Mouse (Mus musculus) forebrain, embryonic 11.5 days (tissue): ENCODE data around the gene Rhd. TPM values are rescaled to one million over a fixed set of nuclear protein-coding genes. Genes with fewer than 3 reads are reported as not detected.

ENCODE experiments used
- ATAC-seq: fragments of 200-750 bp; cut with Nextera tagmentation; replicated peaks from 2 replicates; pipeline ENCODE4 v1.8.0; 2017; ENCODE audit warnings: moderate TSS enrichment; ENCODE audit not compliant: low FRiP score
- DNase-seq: peaks from one replicate; pipeline ENCODE4 v3.0.0-alpha.2; 2017; ENCODE audit warnings: low spot score
- H3K27ac ChIP-seq: fragments of 300-500 bp; sonication (generic); 2 replicates; pipeline ENCODE4 v1.5.1; 2014; ENCODE audit warnings: low read depth, low read length
- H3K27me3 ChIP-seq: fragments of 300-500 bp; sonication (generic); 2 replicates; pipeline ENCODE4 v1.6.1; 2014; ENCODE audit warnings: mild to moderate bottlenecking, low read length, mixed read lengths; ENCODE audit not compliant: control insufficient read depth, insufficient read depth
- H3K36me3 ChIP-seq: fragments of 300-500 bp; sonication (generic); 2 replicates; pipeline ENCODE4 v1.6.1; 2014; ENCODE audit warnings: mild to moderate bottlenecking, low read length, moderate library complexity, mixed read lengths; ENCODE audit not compliant: control insufficient read depth, insufficient read depth
- H3K4me1 ChIP-seq: fragments of 300-500 bp; sonication (generic); replicated peaks from 2 replicates; pipeline ENCODE4 v1.6.1; 2014; ENCODE audit warnings: low read length, mixed read lengths; ENCODE audit not compliant: control insufficient read depth, insufficient read depth
- H3K4me2 ChIP-seq: fragments of 300-500 bp; sonication (generic); 2 replicates; pipeline ENCODE4 v1.6.1; 2014; ENCODE audit warnings: low read depth, mild to moderate bottlenecking, low read length, moderate library complexity, mixed read lengths; ENCODE audit not compliant: severe bottlenecking
- H3K4me3 ChIP-seq: fragments of 300-500 bp; sonication (generic); 2 replicates; pipeline ENCODE4 v1.5.1; 2014; ENCODE audit warnings: low read depth, low read length
- H3K9ac ChIP-seq: fragments of 300-500 bp; sonication (generic); 2 replicates; pipeline ENCODE4 v1.6.1; 2014; ENCODE audit warnings: low read length
- H3K9me3 ChIP-seq: fragments of 300-500 bp; sonication (generic); 2 replicates; pipeline ENCODE4 v1.6.1; 2016; ENCODE audit warnings: low read length, mixed read lengths; ENCODE audit not compliant: control insufficient read depth
- WGBS: fragments of 180-500 bp; shearing (Covaris S2); extraction: QIAGEN DNeasy Blood & Tissue Kit; methylation state at CpG from one replicate; pipeline ENCODE4 v1.1.7; 2014; 5-methylcytosine and 5-hydroxymethylcytosine counted together
- polyA plus RNA-seq: library from polyadenylated mRNA; unstranded; fragments of >200 nt; fragmentation: Nextera tagmentation; extraction: Ambion mirVana; gene quantifications from 2 replicates; pipeline ENCODE4 v1.2.1, GENCODE M21; 2014

The Rhd gene
- polyA plus RNA-seq, 1 experiment from 2014 or later = 15.9 TPM

DNA sequence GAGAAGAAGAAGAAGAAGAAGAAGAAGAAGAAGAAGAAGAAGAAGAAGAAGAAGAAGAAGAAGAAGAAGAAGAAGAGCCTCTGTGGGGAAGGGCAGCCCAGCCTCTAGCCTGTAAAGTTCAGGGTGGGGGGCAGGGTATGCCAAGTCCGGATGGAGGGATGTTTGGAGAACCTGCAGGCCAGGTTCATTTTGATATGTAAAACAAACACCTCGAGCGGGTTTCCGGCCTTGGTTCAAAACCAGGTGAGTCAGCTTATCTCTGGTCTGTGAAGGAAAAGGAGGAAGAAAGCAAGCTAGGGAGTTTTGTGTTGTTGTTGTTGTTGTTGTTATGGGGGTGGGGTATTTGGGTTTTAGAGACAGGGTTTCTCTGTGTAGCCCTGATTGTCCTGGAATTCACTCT lies 7.1 kb downstream of the Rhd start:
- H3K4me2 ChIP-seq = no peak overlapping the region
- H3K9ac ChIP-seq = no peak overlapping the region
- H3K36me3 ChIP-seq = no peaks in the 10 kb centered on the region
- H3K27me3 ChIP-seq = peaks cover 13% of the 10 kb centered on the region
- H3K27ac ChIP-seq = no peak overlapping the region
- 52% methylated on average over 4 of the region's 4 CpGs for WGBS
- no peaks in the 10 kb centered on the region for H3K9me3 ChIP-seq
- no peak overlapping the region for H3K4me3 ChIP-seq
- DNase-seq (no peak), ATAC-seq (no peak)
- no peaks in the 10 kb centered on the region for H3K4me1 ChIP-seq

DNA sequence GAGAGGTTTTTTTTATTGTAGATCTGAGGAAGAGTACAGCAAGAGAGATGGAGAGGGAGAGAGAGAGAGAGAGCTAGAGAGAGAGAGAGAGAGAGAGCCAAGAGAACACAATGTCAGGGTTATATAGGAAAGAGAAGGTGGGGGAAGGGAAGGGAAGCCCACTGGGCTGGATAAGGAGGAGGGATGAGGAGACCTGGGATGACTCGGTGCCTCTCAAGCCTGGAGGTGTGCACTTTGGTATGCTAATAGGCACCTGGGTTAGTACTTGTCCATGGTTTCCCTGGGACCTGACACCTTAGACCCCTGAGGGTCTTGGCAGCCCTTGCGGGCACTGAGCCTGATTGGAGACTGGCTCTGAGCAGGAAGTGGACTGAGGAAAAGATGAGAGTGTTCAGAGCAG lies 7.6 kb downstream of the Rhd start:
- DNase-seq (no peak), ATAC-seq (no peak)
- no peaks in the 10 kb centered on the region for H3K9me3 ChIP-seq
- no peaks in the 10 kb centered on the region for H3K36me3 ChIP-seq
- H3K27me3 ChIP-seq = peaks cover 13% of the 10 kb centered on the region
- H3K27ac ChIP-seq = no peak overlapping the region
- no peak overlapping the region for H3K9ac ChIP-seq
- 52% methylated on average over 2 of the region's 2 CpGs for WGBS
- no peak overlapping the region for H3K4me2 ChIP-seq
- H3K4me1 ChIP-seq = no peaks in the 10 kb centered on the region
- no peak overlapping the region for H3K4me3 ChIP-seq

DNA sequence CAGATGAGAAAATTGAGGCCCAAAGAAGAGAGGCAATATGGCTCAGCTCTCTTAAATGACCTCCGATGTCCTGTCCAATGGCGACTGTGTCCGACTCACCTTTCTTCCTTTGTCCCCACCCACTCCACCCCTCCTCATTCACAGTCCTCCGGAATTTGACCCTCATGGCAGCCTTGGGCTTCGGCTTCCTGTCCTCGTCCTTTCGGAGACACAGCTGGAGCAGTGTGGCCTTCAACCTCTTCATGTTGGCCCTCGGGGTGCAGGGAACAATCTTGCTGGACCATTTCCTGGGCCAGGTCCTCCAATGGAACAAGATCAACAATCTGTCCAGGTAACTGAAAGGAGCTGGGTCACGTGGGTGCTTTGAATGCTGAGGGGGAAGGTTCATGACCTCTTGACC lies 11.8 kb downstream of the Rhd start:
- WGBS = 80% methylated on average over 9 of the region's 9 CpGs
- Histone ChIP-seq H3K27ac (no peak overlapping the region), H3K36me3 (no peaks in the 10 kb centered on the region), H3K9ac (no peak overlapping the region), H3K4me3 (no peak overlapping the region), H3K9me3 (no peaks in the 10 kb centered on the region), H3K4me1 (0 out of 2 replicates have a peak, but pooled peaks cover 2% of the 10 kb centered on the region), H3K27me3 (no peaks in the 10 kb centered on the region), H3K4me2 (no peak overlapping the region)
- ATAC-seq (no peak), DNase-seq (no peak)

DNA sequence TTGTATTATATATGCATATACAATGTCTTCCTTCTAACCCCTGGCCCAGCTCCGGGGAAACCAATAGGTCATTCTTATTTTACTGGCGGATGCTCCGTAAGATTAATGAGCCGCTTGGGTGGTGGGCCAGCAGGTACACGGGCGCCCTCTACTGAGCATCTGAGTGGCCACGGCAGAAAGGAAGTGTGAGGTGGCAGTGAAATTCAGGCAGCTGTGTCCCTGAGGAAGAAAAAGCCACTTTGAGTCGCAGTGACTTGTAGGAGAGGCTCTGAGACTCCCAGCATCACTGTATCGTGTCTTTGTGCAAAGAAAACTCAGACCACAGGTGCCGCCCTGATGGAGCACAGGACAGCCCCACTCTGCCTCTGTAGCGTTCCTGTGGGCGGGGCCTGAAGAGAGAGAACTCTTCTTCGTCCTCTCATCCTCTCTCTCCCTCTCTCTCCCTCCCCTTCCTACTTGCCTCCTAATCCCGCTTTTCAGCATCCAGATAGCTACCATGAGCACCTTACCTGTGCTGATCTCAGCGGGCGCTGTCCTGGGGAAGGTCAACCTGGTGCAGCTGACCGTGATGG lies 15.2 kb downstream of the Rhd start:
- Histone ChIP-seq H3K27ac (no peak overlapping the region), H3K4me1 (0 out of 2 replicates have a peak, but pooled peaks cover 2% of the 10 kb centered on the region), H3K27me3 (no peaks in the 10 kb centered on the region), H3K4me2 (peak overlapping the region; percentile 47), H3K9me3 (no peaks in the 10 kb centered on the region), H3K9ac (peak overlapping the region; percentile 14), H3K4me3 (peak overlapping the region; percentile 32), H3K36me3 (no peaks in the 10 kb centered on the region)
- DNase-seq (peak; percentile 84), ATAC-seq (peak; percentile 27; the same call in 1 of the 2 replicates)
- 3% methylated on average over 17 of the region's 17 CpGs for WGBS

DNA sequence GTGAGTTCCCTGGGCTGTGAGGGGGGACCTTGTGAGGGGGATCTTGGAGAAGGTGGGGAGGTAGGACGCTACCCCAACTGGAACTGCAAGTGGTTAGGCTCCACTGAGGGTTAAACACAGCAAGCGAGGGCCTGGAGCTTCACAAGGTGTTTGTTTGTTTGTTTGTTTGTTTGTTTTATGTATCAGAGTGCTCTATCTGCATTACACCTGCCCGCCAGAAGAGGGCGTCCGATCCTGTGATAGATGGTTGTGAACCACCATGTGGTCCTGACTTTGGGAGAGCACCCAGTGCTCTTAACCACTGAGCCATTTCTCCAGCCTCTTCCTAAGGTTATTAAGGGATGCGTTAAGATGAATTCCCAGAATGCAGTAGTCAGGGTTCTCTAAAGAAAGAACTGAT lies 15.7 kb downstream of the Rhd start:
- Histone ChIP-seq H3K4me2 (peak overlapping the region; percentile 47; the same call in 1 of the 2 replicates), H3K4me3 (peak overlapping the region; percentile 32), H3K9ac (peak overlapping the region; percentile 14), H3K27ac (no peak overlapping the region), H3K4me1 (0 out of 2 replicates have a peak, but pooled peaks cover 2% of the 10 kb centered on the region), H3K27me3 (no peaks in the 10 kb centered on the region), H3K36me3 (no peaks in the 10 kb centered on the region), H3K9me3 (no peaks in the 10 kb centered on the region)
- DNase-seq (no peak), ATAC-seq (no peak)
- WGBS = 29% methylated on average over 6 of the region's 6 CpGs

DNA sequence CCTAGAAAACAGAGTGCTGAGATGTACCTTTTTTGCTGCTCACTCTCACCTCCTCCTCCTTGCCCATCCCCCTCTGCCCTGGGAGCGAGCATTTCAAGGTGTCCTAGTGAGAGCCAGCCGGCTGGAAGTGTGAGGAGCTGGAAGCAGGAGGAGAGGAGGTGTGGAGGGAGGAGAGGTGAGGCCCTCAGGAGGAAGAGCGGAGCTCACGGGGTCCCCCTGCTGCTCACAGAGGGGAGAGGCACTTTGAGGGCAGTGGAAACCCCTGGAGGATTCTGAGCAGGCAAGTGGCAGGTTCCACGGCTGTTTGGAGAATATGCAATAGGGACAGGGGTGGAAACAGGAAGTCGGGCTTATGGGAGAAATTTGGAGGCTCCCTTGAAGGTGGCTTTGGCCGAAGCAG lies 18.9 kb downstream of the Rhd start:
- Histone ChIP-seq H3K27ac (no peak overlapping the region), H3K4me2 (no peak overlapping the region), H3K4me3 (no peak overlapping the region), H3K27me3 (no peaks in the 10 kb centered on the region), H3K4me1 (0 out of 2 replicates have a peak, but pooled peaks cover 2% of the 10 kb centered on the region), H3K36me3 (no peaks in the 10 kb centered on the region), H3K9me3 (no peaks in the 10 kb centered on the region), H3K9ac (no peak overlapping the region)
- ATAC-seq (no peak), DNase-seq (peak; percentile 73)
- WGBS = 39% methylated on average over 7 of the region's 7 CpGs

DNA sequence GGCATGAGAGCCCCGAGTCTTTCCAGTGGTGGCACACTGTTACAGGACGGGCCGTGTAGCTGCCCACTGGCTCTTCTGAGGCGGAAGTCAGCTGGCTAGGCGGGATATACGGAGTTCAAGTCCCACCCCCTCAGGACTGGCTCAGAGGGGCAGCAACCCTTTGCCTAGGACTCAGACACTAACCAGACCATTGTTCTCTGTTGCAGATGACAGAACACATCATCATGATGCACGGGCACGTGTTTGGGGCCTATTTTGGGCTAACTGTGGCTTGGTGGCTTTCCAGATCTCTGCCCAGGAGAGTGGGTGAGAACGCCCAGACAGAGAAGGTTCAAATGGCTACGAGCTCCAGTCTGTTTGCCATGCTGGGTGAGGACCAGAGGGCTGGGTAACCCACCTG lies 19.5 kb downstream of the Rhd start:
- Histone ChIP-seq H3K9ac (no peak overlapping the region), H3K36me3 (no peaks in the 10 kb centered on the region), H3K9me3 (no peaks in the 10 kb centered on the region), H3K27me3 (no peaks in the 10 kb centered on the region), H3K4me3 (no peak overlapping the region), H3K4me1 (0 out of 2 replicates have a peak, but pooled peaks cover 2% of the 10 kb centered on the region), H3K27ac (no peak overlapping the region), H3K4me2 (no peak overlapping the region)
- DNase-seq = no peak
- WGBS = 88% methylated on average over 10 of the region's 10 CpGs
- ATAC-seq = no peak

DNA sequence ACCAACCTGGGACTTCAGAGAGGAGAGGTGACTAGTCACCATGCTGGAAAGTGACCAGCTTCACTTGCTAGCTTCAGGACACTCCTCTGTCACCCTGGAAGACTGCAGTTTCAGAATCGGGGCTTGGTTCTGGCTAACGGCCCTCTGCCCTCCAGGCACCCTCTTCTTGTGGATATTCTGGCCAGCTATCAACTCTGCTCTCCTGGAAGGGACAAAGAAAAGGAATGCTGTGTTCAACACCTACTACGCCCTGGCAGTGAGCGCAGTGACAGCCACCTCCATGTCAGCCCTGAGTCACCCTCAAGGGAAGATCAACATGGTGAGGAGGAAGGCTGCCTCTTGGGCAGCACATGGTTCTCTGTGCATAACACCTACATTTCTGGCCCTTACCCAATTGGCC lies 20.0 kb downstream of the Rhd start:
- Histone ChIP-seq H3K9me3 (no peaks in the 10 kb centered on the region), H3K27me3 (no peaks in the 10 kb centered on the region), H3K4me2 (no peak overlapping the region), H3K4me1 (0 out of 2 replicates have a peak, but pooled peaks cover 2% of the 10 kb centered on the region), H3K36me3 (no peaks in the 10 kb centered on the region), H3K4me3 (no peak overlapping the region), H3K9ac (no peak overlapping the region), H3K27ac (no peak overlapping the region)
- 95% methylated on average over 4 of the region's 4 CpGs for WGBS
- no peak for ATAC-seq
- no peak for DNase-seq

DNA sequence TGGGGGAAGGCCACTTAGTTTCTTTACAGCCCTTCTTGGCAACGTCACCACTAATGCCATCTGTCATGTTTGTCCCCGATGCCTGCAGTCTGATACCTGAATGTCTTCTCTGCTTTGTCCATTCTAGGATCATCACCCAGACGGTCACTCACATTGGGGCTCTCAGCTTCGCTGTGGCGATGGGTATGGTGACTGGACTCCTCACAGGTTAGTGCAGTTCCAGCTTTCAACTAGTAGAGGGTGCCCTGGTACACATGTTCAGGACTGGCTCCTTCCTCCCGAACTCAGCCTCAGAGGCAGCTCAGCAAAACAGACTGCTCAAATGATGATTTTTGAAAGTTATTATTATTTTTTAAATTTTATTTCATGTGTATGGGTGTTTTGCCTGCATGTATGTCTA lies 27.8 kb downstream of the Rhd start:
- ATAC-seq (no peak), DNase-seq (no peak)
- no peaks in the 10 kb centered on the region for H3K27me3 ChIP-seq
- no peaks in the 10 kb centered on the region for H3K4me1 ChIP-seq
- H3K9me3 ChIP-seq = no peaks in the 10 kb centered on the region
- H3K36me3 ChIP-seq = no peaks in the 10 kb centered on the region; the same call in 1 of the 2 replicates
- H3K27ac ChIP-seq = no peak overlapping the region
- H3K4me2 ChIP-seq = no peak overlapping the region
- no peak overlapping the region for H3K9ac ChIP-seq
- 85% methylated on average over 6 of the region's 6 CpGs for whole genome bisulfite sequencing
- H3K4me3 ChIP-seq = no peak overlapping the region
